Mouse (Mus musculus) hindbrain, embryonic 14.5 days (tissue): Measurements from ENCODE around the gene Vps26c. TPM values are rescaled to one million over a fixed set of nuclear protein-coding genes. Genes with fewer than 3 reads are reported as not detected.
A peak's percentile ranks its signal among the peaks of the same experiment; 100 is the strongest.

Source experiments
- ATAC-seq: fragments of 200-750 bp; cut with Nextera tagmentation; 2 replicates; pipeline ENCODE4 v1.8.0; 2017; ENCODE audit warnings: moderate number of reproducible peaks, mild to moderate bottlenecking, moderate TSS enrichment, moderate library complexity; ENCODE audit not compliant: low FRiP score
- DNase-seq: peaks from one replicate; pipeline ENCODE4 v3.0.0-alpha.2; 2015; ENCODE audit warnings: low spot score
- H3K27ac ChIP-seq: fragments of 300-500 bp; sonication (generic); 2 replicates; pipeline ENCODE4 v1.5.1; 2014; ENCODE audit warnings: mild to moderate bottlenecking, moderate library complexity
- H3K27me3 ChIP-seq: fragments of 300-500 bp; sonication (generic); 2 replicates; pipeline ENCODE4 v1.6.1; 2014; ENCODE audit warnings: mild to moderate bottlenecking, low read length, mixed read lengths; ENCODE audit not compliant: control insufficient read depth, insufficient read depth
- H3K36me3 ChIP-seq: fragments of 300-500 bp; sonication (generic); replicated peaks from 2 replicates; pipeline ENCODE4 v1.6.1; 2014; ENCODE audit not compliant: control insufficient read depth, insufficient read depth
- H3K4me1 ChIP-seq: fragments of 300-500 bp; sonication (generic); replicated peaks from 2 replicates; pipeline ENCODE4 v1.6.1; 2014; ENCODE audit warnings: antibody characterized with exemption, low read length, mixed read lengths; ENCODE audit not compliant: control insufficient read depth, insufficient read depth
- H3K4me2 ChIP-seq: fragments of 300-500 bp; sonication (generic); replicated peaks from 2 replicates; pipeline ENCODE4 v1.6.1; 2014; ENCODE audit warnings: mild to moderate bottlenecking, moderate library complexity
- H3K4me3 ChIP-seq: fragments of 300-500 bp; sonication (generic); replicated peaks from 2 replicates; pipeline ENCODE4 v1.5.1; 2014; ENCODE audit warnings: mild to moderate bottlenecking, low read length
- H3K9ac ChIP-seq: fragments of 300-500 bp; sonication (generic); 2 replicates; pipeline ENCODE4 v1.6.1; 2014
- H3K9me3 ChIP-seq: fragments of 300-500 bp; sonication (generic); 2 replicates; pipeline ENCODE4 v1.6.1; 2016; ENCODE audit warnings: low read length; ENCODE audit not compliant: control insufficient read depth
- WGBS: fragments of 180-500 bp; shearing (Covaris S2); extraction: QIAGEN DNeasy Blood & Tissue Kit; methylation state at CpG from one replicate; pipeline ENCODE4 v1.1.7; 2014; 5-methylcytosine and 5-hydroxymethylcytosine counted together
- polyA plus RNA-seq: library from polyadenylated mRNA; unstranded; fragments of >200 nt; fragmentation: Nextera tagmentation; extraction: Ambion mirVana; gene quantifications from 2 replicates; pipeline ENCODE4 v1.2.1, GENCODE M21; 2014

Gene Vps26c
- polyA plus RNA-seq, result 85.4 and 89.2 TPM in 2 replicates

GRCm38 (mm10) chr16:94526344-94527151 is at the start of gene Vps26c:
Gene Vps26c (minus strand): TSS chr16:94526830.
- DNase-seq (peak; percentile 97), ATAC-seq (peak; percentile 92)
- WGBS, result under 1% methylated on average over 91 of the region's 93 CpGs
- H3K4me1 ChIP-seq, result peaks cover 23% of the 10 kb centered on the region
- H3K36me3 ChIP-seq, result no peaks in the 10 kb centered on the region
- H3K9ac ChIP-seq, result peak within 1 kb of the TSS; percentile 91
- no peaks in the 10 kb centered on the region for H3K27me3 ChIP-seq
- peak within 1 kb of the TSS; percentile 59 for H3K4me2 ChIP-seq
- H3K9me3 ChIP-seq, result no peaks in the 10 kb centered on the region
- H3K4me3 ChIP-seq, result peak within 1 kb of the TSS; percentile 86
- H3K27ac ChIP-seq, result peak within 1 kb of the TSS; percentile 91

DNA sequence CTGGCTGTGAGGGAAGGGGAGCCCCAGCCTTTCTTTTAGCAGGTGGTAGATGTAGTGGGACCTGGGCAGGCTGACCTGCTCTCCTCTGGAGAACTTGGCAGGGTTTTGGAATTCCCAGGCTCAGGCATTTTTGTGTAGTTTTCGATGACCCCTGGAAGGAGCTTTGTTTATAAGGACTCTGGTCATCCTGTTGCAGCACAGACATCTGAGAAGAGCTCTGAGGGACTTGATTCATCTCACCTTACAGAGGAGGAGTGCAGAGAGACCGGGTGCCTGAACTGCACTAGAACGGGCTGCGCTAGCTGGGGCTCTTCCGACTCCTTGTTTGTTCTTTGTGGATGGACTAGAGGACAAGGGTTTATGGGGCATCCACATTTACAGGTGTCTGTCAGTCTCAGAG is 49.1 kb upstream of the Vps26c start:
- Histone ChIP-seq H3K27me3 (no peaks in the 10 kb centered on the region), H3K27ac (no peak overlapping the region), H3K4me2 (no peak overlapping the region), H3K9ac (no peak overlapping the region), H3K36me3 (no peaks in the 10 kb centered on the region), H3K9me3 (no peaks in the 10 kb centered on the region), H3K4me1 (peaks cover 55% of the 10 kb centered on the region), H3K4me3 (no peak overlapping the region)
- ATAC-seq, result no peak
- 81% methylated on average over 5 of the region's 5 CpGs for WGBS
- DNase-seq, result no peak

DNA sequence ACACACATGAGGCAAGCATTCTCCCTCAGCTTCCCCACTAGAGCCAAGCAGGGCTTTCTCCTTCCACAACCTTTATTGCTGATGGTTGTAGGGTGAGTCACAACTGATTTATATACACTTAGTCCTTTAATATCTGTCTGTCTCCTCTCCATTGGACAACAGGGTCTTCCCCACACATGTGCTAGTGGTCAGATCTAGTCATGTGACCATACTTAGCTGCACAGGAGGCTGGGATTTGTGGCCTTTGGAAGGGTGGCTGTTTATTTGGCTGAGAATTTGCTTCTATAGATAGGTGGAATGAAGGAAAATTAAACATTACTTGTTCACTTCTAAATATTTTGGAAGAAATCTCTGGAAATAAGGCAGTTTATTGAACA is 48.1 kb upstream of the Vps26c start:
- DNase-seq (no peak), ATAC-seq (no peak)
- no peak overlapping the region for H3K4me3 ChIP-seq
- peaks cover 53% of the 10 kb centered on the region for H3K4me1 ChIP-seq
- H3K36me3 ChIP-seq, result no peaks in the 10 kb centered on the region
- H3K27ac ChIP-seq, result no peak overlapping the region
- H3K27me3 ChIP-seq, result no peaks in the 10 kb centered on the region
- no peak overlapping the region for H3K4me2 ChIP-seq
- H3K9ac ChIP-seq, result no peak overlapping the region
- H3K9me3 ChIP-seq, result no peaks in the 10 kb centered on the region

- Histone ChIP-seq H3K36me3 (no peaks in the 10 kb centered on the region), H3K27me3 (no peaks in the 10 kb centered on the region), H3K9me3 (no peaks in the 10 kb centered on the region), H3K4me1 (peaks cover 53% of the 10 kb centered on the region), H3K4me3 (no peak overlapping the region), H3K4me2 (no peak overlapping the region), H3K9ac (no peak overlapping the region), H3K27ac (no peak overlapping the region)
- no peak for ATAC-seq
- WGBS, result 86% methylated on average over 3 of the region's 3 CpGs
- no peak for DNase-seq
These were observed 47.5 kb upstream of the Vps26c start for GRCm38 (mm10) chr16:94574025-94574717.

- Histone ChIP-seq H3K4me3 (peak overlapping the region; percentile 13; the same call in 1 of the 2 replicates), H3K9ac (no peak overlapping the region; the same call in 1 of the 2 replicates), H3K27ac (no peak overlapping the region), H3K4me1 (peaks cover 49% of the 10 kb centered on the region), H3K27me3 (no peaks in the 10 kb centered on the region), H3K36me3 (no peaks in the 10 kb centered on the region), H3K9me3 (no peaks in the 10 kb centered on the region), H3K4me2 (peak overlapping the region; percentile 43)
- ATAC-seq, result no peak
- WGBS, result 39% methylated on average over 2 of the region's 2 CpGs
- no peak for DNase-seq
These were observed 45.8 kb upstream of the Vps26c start for GRCm38 (mm10) chr16:94572422-94572821.

- ATAC-seq, result no peak
- peak; percentile 40 for DNase-seq
- H3K27ac ChIP-seq, result peak overlapping the region; percentile 100
These were observed 44.7 kb upstream of the Vps26c start for GRCm38 (mm10) chr16:94571111-94571993.

GRCm38 (mm10) chr16:94570361-94571041 is 43.9 kb upstream of the Vps26c start:
- peak overlapping the region; percentile 57 for H3K4me2 ChIP-seq
- ATAC-seq, result peak; percentile 14; the same call in 1 of the 2 replicates
- H3K9me3 ChIP-seq, result no peaks in the 10 kb centered on the region
- H3K36me3 ChIP-seq, result no peaks in the 10 kb centered on the region
- H3K4me1 ChIP-seq, result peaks cover 39% of the 10 kb centered on the region
- H3K27ac ChIP-seq, result peak overlapping the region; percentile 100
- no peak for DNase-seq
- no peaks in the 10 kb centered on the region for H3K27me3 ChIP-seq
- H3K9ac ChIP-seq, result peak overlapping the region; percentile 99
- 0% methylated on average over 36 of the region's 88 CpGs for WGBS
- peak overlapping the region; percentile 68 for H3K4me3 ChIP-seq

More at GRCm38 (mm10) chr16:94571111-94571993, 44.7 kb upstream of the Vps26c start:
- WGBS, result 28% methylated on average over 10 of the region's 10 CpGs
- no peaks in the 10 kb centered on the region for H3K36me3 ChIP-seq
- peak overlapping the region; percentile 68 for H3K4me3 ChIP-seq
- H3K27me3 ChIP-seq, result no peaks in the 10 kb centered on the region
- no peaks in the 10 kb centered on the region for H3K9me3 ChIP-seq
- peak overlapping the region; percentile 99 for H3K9ac ChIP-seq
- peaks cover 43% of the 10 kb centered on the region for H3K4me1 ChIP-seq
- H3K4me2 ChIP-seq, result peak overlapping the region; percentile 57

DNA sequence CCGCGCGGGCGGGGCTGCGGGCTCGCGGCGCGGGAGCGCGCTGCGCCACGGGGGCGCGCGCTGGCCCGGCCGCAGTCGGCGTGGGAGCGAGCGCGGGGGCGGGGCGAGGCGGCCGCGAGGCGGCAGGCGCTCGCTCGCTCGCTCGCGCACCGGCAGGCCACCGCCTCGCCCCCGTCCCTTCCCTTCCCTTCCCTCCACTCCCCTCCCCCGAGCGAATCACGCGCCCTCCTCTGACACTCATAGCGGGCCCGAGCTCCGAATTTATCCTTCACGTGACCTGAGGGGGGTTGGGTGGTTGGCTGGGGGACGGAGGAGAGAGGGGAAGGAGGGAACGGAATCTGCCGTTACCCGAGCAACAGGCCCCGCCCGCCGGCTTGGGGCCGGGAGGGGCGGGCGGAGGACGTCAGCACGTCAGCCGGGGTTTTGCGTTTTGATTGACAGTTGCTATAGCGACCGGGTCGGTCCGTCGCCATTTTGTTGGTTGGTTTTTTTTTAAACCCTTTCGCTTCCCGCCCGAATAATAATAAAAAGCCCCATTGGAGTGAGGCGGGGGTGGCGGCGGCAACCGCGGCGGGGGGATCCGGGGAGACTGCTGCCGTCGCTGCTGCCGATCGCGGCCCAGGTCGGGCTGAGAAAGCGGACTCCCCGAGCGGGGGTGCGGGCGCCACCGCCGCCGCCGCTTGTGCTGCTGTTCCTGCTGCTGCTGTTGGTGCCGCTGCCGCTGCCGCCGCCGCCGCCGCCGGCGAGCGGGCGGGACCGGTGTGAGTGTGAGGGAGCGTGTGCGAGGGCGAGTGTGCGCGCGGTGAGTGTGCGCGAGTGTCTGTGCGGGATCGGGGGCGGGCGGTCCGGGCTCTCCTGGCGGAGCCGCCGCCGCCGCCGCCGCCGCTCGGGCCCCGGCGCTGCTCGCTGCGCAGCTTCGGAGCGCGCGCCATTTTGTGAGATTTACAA is 42.9 kb upstream of the Vps26c start, which contains the start of gene Dyrk1a:
TSS of gene Dyrk1a (plus strand) at position 782 of the 948 bp plus-strand sequence.
- H3K27me3 ChIP-seq, result no peaks in the 10 kb centered on the region
- H3K4me3 ChIP-seq, result peak within 1 kb of the TSS; percentile 68
- H3K4me1 ChIP-seq, result peaks cover 32% of the 10 kb centered on the region
- under 1% methylated on average over 104 of the region's 133 CpGs for WGBS
- no peaks in the 10 kb centered on the region for H3K36me3 ChIP-seq
- ATAC-seq (peak; percentile 95), DNase-seq (peak; percentile 99)
- H3K9ac ChIP-seq, result peak within 1 kb of the TSS; percentile 99
- H3K9me3 ChIP-seq, result no peaks in the 10 kb centered on the region
- peak within 1 kb of the TSS; percentile 100 for H3K27ac ChIP-seq
- H3K4me2 ChIP-seq, result peak within 1 kb of the TSS; percentile 61
